Mouse (Mus musculus): ENCODE measurements around the gene Oser1.

DNA sequence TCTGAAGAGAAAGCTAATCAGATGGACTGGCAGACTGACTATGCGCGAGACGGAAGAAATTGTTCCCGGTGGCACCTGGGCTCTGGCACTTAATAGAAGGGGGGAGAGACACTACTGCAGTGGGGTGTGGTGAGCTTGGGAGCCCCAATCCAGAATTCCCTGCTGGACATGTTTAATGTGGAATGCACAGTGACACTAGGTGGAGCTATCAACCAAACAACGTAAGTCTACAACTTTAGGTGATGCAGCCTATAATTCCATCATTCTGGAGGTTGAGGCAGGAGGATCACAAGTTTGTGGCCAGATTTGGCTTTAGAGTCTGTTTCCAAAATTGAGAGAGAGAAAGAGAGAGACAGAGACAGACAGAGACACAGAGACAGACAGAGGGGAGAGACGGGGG, 28.2 kb upstream of the Oser1 start:
- TF ChIP-seq GATA1 (IDR thresholded peaks at IDR 0.05; ENCODE audit: low read length): no peak
- no peak for TF ChIP-seq TAL1 (IDR thresholded peaks at IDR 0.05; ENCODE audit: low read length)
